Mouse (Mus musculus): Measurements from ENCODE around the gene Gm28051. TPM values are rescaled to one million over a fixed set of nuclear protein-coding genes. Genes with fewer than 3 reads are reported as not detected.
A peak's percentile ranks its signal among the peaks of the same experiment; 100 is the strongest.

Gene Gm28051
- polyA plus RNA-seq, 1 experiment from 2014 or later, result not detected

DNA sequence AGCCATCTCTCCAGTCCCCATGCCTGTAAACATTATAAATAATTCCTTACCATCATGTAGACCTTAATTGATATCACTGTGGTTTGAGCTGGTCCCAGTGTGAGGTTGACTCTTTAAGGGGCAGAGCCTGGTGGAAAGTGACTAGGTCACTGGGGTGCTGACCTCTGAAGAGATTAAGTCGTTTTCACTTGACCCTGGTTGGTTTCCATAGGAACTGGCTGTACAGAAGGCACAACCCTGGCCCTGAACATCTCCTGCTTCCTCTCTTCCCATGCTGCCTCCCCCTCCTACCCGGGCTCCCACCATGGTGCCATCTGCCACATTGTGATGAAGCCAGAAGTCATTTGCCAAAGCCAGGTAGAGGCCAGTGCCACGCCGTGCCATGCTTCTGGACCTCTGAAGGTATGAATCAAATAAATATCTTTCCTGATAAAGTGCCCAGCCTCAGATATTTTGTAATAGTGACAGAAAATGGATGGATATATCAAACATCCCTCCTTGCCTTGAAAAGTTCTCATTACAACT is 46.7 kb downstream of the Gm28051 start:
- H3K4me3 ChIP-seq (ENCODE audit: low read depth, low read length), result no peak overlapping the region
- H3K36me3 ChIP-seq (replicated peaks; ENCODE audit: control insufficient read depth, insufficient read depth, low read depth, low read length), result no peaks in the 10 kb centered on the region
- no peaks in the 10 kb centered on the region for H3K9me3 ChIP-seq (replicated peaks; ENCODE audit: control insufficient read depth, low read length)
- 53% methylated on average over 4 of the region's 4 CpGs for WGBS
- no peak overlapping the region for H3K4me2 ChIP-seq (ENCODE audit: low read depth, low read length)
- ATAC-seq (replicated peaks; ENCODE audit: insufficient number of reproducible peaks, low FRiP score, low TSS enrichment, low read depth) (no peak), DNase-seq (ENCODE audit: low spot score) (no peak)
- no peaks in the 10 kb centered on the region for H3K4me1 ChIP-seq (ENCODE audit: control insufficient read depth, insufficient read depth, low read length)
- H3K27me3 ChIP-seq (ENCODE audit: control insufficient read depth, insufficient read depth, low read length), result no peaks in the 10 kb centered on the region
- no peak overlapping the region for H3K27ac ChIP-seq (replicated peaks; ENCODE audit: low read depth, low read length)
- H3K9ac ChIP-seq (replicated peaks; ENCODE audit: low read length), result no peak overlapping the region

DNA sequence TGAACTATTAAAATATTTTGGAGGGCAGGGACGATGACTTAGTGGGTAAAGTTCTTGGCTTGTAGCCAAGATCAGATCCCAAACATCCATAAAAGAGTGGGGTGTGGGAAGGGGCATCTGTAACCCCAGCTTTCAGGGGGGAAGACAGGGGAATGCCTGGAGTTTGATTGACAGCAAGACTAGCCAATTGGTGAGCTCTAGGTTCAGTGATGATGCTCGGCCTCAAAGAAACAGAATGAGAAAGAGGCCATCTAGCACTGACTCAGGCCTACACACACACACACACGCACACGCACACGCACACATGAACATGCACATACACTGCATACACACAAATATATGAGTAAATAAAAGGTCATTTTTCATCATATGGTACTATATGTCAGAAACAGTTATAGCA is 47.7 kb downstream of the Gm28051 start:
- H3K27ac ChIP-seq (replicated peaks; ENCODE audit: low read depth, low read length), result no peak overlapping the region
- H3K27me3 ChIP-seq (ENCODE audit: control insufficient read depth, insufficient read depth, low read length), result no peaks in the 10 kb centered on the region
- no peak overlapping the region for H3K4me3 ChIP-seq (ENCODE audit: low read depth, low read length)
- H3K4me1 ChIP-seq (ENCODE audit: control insufficient read depth, insufficient read depth, low read length), result no peaks in the 10 kb centered on the region
- no peaks in the 10 kb centered on the region for H3K9me3 ChIP-seq (replicated peaks; ENCODE audit: control insufficient read depth, low read length)
- no peak for ATAC-seq (replicated peaks; ENCODE audit: insufficient number of reproducible peaks, low FRiP score, low TSS enrichment, low read depth)
- H3K36me3 ChIP-seq (replicated peaks; ENCODE audit: control insufficient read depth, insufficient read depth, low read depth, low read length), result no peaks in the 10 kb centered on the region
- H3K4me2 ChIP-seq (ENCODE audit: low read depth, low read length), result no peak overlapping the region
- 84% methylated on average over 5 of the region's 5 CpGs for WGBS
- DNase-seq (ENCODE audit: low spot score), result no peak
- no peak overlapping the region for H3K9ac ChIP-seq (replicated peaks; ENCODE audit: low read length)

DNA sequence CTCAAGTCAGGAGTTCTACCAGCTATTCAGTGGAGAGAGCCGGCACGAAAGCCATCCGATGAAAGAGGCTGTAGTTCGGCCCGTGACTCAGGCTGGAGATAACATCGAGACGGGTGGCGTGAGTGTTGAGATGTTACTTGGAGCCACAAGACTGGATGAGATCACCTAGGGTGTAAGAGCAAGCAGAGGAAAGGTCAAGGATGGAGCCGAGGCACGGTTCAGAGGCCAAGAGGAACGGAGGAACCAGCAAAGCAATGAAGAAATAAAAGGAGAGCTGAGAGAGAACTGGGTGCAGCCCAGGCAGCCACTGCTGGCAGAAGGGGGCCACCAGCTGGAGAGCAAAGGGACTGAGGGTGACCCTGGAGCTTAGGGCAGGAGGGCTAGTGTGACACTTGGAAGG is 49.3 kb downstream of the Gm28051 start:
- Histone ChIP-seq H3K27me3 (ENCODE audit: control insufficient read depth, insufficient read depth, low read length) (no peaks in the 10 kb centered on the region), H3K36me3 (replicated peaks; ENCODE audit: control insufficient read depth, insufficient read depth, low read depth, low read length) (no peaks in the 10 kb centered on the region), H3K9ac (replicated peaks; ENCODE audit: low read length) (no peak overlapping the region), H3K4me2 (ENCODE audit: low read depth, low read length) (no peak overlapping the region), H3K4me3 (ENCODE audit: low read depth, low read length) (no peak overlapping the region), H3K4me1 (ENCODE audit: control insufficient read depth, insufficient read depth, low read length) (peaks cover 4% of the 10 kb centered on the region; the same call in 1 of the 2 replicates), H3K27ac (replicated peaks; ENCODE audit: low read depth, low read length) (no peak overlapping the region), H3K9me3 (replicated peaks; ENCODE audit: control insufficient read depth, low read length) (no peaks in the 10 kb centered on the region)
- ATAC-seq (replicated peaks; ENCODE audit: insufficient number of reproducible peaks, low FRiP score, low TSS enrichment, low read depth), result no peak
- DNase-seq (ENCODE audit: low spot score), result no peak
- 82% methylated on average over 11 of the region's 11 CpGs for WGBS

DNA sequence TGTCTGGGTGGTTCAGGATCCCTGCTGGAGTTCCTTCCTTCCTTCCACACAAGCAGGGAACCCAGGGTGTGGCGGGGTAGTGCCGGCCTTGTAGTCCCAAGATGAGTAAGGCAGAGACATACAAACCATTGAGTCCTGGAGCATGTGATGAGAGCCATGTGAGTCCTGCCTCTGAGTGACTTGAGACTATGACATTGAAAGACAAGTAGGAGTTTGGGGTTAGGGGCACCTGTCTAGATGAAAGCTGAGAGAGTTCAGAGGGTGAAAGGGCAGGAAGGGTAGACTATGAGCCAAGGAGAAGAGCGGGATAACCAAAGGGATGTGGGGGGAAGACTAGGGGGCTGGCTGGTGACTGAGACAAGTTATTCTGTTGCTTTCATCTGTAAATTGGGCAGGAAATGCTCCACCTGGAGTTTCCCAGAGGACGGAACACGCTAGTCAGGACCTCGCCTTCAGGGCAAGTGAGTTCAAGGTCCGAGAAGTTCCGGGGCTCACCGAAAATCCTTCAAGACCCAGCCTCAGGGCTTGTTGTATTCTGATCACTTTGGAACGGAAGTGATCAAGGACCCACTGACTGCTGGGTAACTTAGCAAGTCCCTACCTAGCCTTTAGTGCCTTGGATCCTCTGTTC is 50.6 kb downstream of the Gm28051 start:
- ATAC-seq (replicated peaks; ENCODE audit: insufficient number of reproducible peaks, low FRiP score, low TSS enrichment, low read depth), result no peak
- Histone ChIP-seq H3K27me3 (ENCODE audit: control insufficient read depth, insufficient read depth, low read length) (no peaks in the 10 kb centered on the region), H3K36me3 (replicated peaks; ENCODE audit: control insufficient read depth, insufficient read depth, low read depth, low read length) (no peaks in the 10 kb centered on the region), H3K4me1 (ENCODE audit: control insufficient read depth, insufficient read depth, low read length) (peaks cover 4% of the 10 kb centered on the region; the same call in 1 of the 2 replicates), H3K27ac (replicated peaks; ENCODE audit: low read depth, low read length) (no peak overlapping the region), H3K9ac (replicated peaks; ENCODE audit: low read length) (no peak overlapping the region), H3K4me3 (ENCODE audit: low read depth, low read length) (no peak overlapping the region), H3K4me2 (ENCODE audit: low read depth, low read length) (no peak overlapping the region), H3K9me3 (replicated peaks; ENCODE audit: control insufficient read depth, low read length) (no peaks in the 10 kb centered on the region)
- DNase-seq (ENCODE audit: low spot score), result no peak
- 76% methylated on average over 10 of the region's 10 CpGs for WGBS

DNA sequence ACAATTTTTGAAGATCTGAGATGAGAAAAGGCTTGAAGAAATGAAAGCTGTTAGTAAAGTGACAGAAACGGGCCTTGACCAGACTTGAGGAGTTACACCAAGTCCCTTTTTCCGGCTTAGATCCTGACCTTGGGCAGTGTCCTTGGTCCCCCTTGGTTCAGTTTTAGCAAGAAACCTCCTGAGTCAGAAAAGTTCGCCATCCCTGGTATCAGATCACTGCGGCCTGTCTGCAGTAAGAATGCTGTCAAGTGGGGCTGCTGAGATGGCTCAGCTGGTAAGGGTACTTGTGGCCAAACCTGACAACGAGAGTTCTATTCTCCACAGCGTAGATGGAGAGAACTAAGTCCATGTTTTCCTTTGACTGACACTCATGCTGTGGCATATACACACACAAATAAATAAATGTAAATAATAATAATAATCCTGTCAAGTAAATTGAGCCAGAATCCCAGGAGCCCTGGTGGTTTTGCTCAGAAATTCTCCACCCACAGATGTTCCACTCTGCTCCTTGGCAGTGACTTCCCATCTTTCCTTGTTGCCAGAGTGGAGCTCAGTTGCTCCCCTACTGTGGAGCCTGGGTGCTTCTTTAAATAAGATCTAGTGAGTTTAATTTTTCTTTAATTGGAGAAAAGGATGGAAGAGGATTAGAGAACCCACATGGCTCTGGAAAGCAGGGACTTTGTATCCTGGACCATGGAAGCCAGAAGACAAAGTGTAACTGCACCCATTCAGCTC is 51.5 kb downstream of the Gm28051 start:
- H3K27ac ChIP-seq (replicated peaks; ENCODE audit: low read depth, low read length), result no peak overlapping the region
- no peaks in the 10 kb centered on the region for H3K36me3 ChIP-seq (replicated peaks; ENCODE audit: control insufficient read depth, insufficient read depth, low read depth, low read length)
- ATAC-seq (replicated peaks; ENCODE audit: insufficient number of reproducible peaks, low FRiP score, low TSS enrichment, low read depth) (no peak), DNase-seq (ENCODE audit: low spot score) (no peak)
- peak overlapping the region; percentile 95 for H3K4me2 ChIP-seq (ENCODE audit: low read depth, low read length)
- H3K4me1 ChIP-seq (ENCODE audit: control insufficient read depth, insufficient read depth, low read length), result peaks cover 4% of the 10 kb centered on the region; the same call in 1 of the 2 replicates
- no peaks in the 10 kb centered on the region for H3K9me3 ChIP-seq (replicated peaks; ENCODE audit: control insufficient read depth, low read length)
- WGBS, result 76% methylated on average over 6 of the region's 6 CpGs
- no peak overlapping the region for H3K4me3 ChIP-seq (ENCODE audit: low read depth, low read length)
- no peak overlapping the region for H3K9ac ChIP-seq (replicated peaks; ENCODE audit: low read length)
- no peaks in the 10 kb centered on the region for H3K27me3 ChIP-seq (ENCODE audit: control insufficient read depth, insufficient read depth, low read length)

DNA sequence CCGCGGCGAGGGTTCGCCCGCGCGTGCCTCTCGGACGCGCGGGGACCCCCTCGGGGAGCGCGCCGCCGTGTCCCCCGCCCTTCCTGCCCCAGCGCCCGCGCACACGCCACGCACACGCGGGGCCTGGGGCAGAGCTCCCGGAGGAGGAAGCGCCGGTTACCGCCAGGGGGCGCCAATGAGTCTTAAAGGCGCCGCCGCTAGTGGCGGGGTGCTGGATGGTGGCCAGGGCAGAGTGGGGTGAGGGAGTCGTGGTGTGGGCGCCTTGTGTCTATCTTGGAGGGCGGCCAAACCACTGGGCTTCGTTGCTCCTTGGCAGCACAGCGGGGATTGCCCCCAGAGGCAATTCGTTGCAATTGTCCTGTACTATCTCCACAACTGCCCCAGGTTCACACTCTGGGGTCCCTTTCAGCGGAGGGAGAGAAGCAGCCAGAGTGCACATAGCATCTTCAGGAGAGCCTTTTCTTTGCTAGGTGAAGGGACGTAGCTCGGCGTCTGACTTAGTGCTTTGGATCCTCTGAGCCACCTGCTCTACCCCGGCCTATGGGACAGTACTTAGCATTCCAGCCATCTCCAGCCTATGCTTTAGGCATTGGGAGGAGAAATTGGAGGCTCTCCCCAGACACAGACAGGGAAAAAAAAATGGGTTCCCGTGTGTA is 52.2 kb downstream of the Gm28051 start:
- H3K27me3 ChIP-seq (ENCODE audit: control insufficient read depth, insufficient read depth, low read length), result no peaks in the 10 kb centered on the region
- peak overlapping the region; percentile 47 for H3K27ac ChIP-seq (replicated peaks; ENCODE audit: low read depth, low read length)
- H3K36me3 ChIP-seq (replicated peaks; ENCODE audit: control insufficient read depth, insufficient read depth, low read depth, low read length), result no peaks in the 10 kb centered on the region
- ATAC-seq (replicated peaks; ENCODE audit: insufficient number of reproducible peaks, low FRiP score, low TSS enrichment, low read depth) (peak; percentile 71), DNase-seq (ENCODE audit: low spot score) (peak; percentile 86)
- H3K4me3 ChIP-seq (ENCODE audit: low read depth, low read length), result peak overlapping the region; percentile 81
- peaks cover 4% of the 10 kb centered on the region; the same call in 1 of the 2 replicates for H3K4me1 ChIP-seq (ENCODE audit: control insufficient read depth, insufficient read depth, low read length)
- H3K9ac ChIP-seq (replicated peaks; ENCODE audit: low read length), result peak overlapping the region; percentile 76
- H3K4me2 ChIP-seq (ENCODE audit: low read depth, low read length), result peak overlapping the region; percentile 95
- no peaks in the 10 kb centered on the region for H3K9me3 ChIP-seq (replicated peaks; ENCODE audit: control insufficient read depth, low read length)
- 3% methylated on average over 43 of the region's 45 CpGs for WGBS

DNA sequence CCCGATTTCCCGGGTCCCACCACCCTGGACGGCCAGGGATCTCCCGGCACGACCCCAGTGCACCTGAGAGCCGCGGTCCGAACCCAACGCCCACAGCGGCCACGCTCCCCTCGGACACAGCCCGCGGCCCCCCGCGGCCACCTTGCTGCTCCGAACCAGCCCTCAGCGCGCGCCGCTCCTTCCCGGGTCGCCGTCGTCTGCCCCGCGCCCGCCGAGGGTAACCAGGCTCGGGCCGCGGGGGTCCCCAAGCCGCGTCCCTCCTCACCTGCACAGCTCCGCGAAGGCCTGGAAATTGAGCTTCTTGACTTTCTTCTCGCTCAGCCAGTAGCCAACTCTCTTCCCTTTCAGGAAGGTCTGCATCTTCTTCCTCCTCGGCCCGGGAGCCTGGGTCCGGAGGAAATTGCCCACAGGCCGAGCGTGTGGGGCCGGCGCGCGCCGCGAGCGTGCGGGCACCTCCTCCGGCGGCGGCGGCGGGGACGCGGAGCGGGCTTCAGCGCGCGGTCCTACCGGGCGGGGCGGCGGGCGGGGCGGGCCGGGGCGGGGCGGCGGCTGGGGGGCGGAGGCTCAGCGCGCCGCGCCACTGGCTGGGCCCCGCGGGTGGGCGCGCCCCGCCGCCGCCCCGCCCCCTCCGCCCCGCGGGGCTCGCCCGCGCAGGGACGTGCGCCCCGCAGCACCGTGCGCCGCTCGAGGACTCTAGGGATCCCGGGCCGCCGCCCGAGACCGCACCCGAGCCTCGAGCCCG is 52.9 kb downstream of the Gm28051 start, which contains the start of gene Itpk1:
Gene Itpk1, minus strand, starts transcription at position 474 of the 742 bp plus-strand sequence.
- peak within 1 kb of the TSS; percentile 76 for H3K9ac ChIP-seq (replicated peaks; ENCODE audit: low read length)
- peak within 1 kb of the TSS; percentile 81 for H3K4me3 ChIP-seq (ENCODE audit: low read depth, low read length)
- no peaks in the 10 kb centered on the region for H3K27me3 ChIP-seq (ENCODE audit: control insufficient read depth, insufficient read depth, low read length)
- peak within 1 kb of the TSS; percentile 95 for H3K4me2 ChIP-seq (ENCODE audit: low read depth, low read length)
- ATAC-seq (replicated peaks; ENCODE audit: insufficient number of reproducible peaks, low FRiP score, low TSS enrichment, low read depth), result peak; percentile 83
- no peaks in the 10 kb centered on the region for H3K36me3 ChIP-seq (replicated peaks; ENCODE audit: control insufficient read depth, insufficient read depth, low read depth, low read length)
- DNase-seq (ENCODE audit: low spot score), result peak; percentile 74
- WGBS, result under 1% methylated on average over 59 of the region's 105 CpGs
- no peaks in the 10 kb centered on the region for H3K9me3 ChIP-seq (replicated peaks; ENCODE audit: control insufficient read depth, low read length)
- peak within 1 kb of the TSS; percentile 47 for H3K27ac ChIP-seq (replicated peaks; ENCODE audit: low read depth, low read length)
- H3K4me1 ChIP-seq (ENCODE audit: control insufficient read depth, insufficient read depth, low read length), result peaks cover 4% of the 10 kb centered on the region; the same call in 1 of the 2 replicates

All from embryonic facial prominence, embryonic 11.5 days (tissue).